Mouse (Mus musculus) forebrain, embryonic 14.5 days (tissue): ENCODE results near the gene Hdhd5. TPM values are rescaled to one million over a fixed set of nuclear protein-coding genes. Genes with fewer than 3 reads are reported as not detected.
A peak's percentile ranks its signal among the peaks of the same experiment; 100 is the strongest.

Source experiments
- ATAC-seq: fragments of 200-750 bp; cut with Nextera tagmentation; 2 replicates; pipeline ENCODE4 v1.8.0; 2017; ENCODE audit warnings: mild to moderate bottlenecking, moderate library complexity
- DNase-seq: peaks from one replicate; pipeline ENCODE4 v3.0.0-alpha.2; 2015; ENCODE audit warnings: low spot score
- H3K27ac ChIP-seq: fragments of 300-500 bp; sonication (generic); 2 replicates; pipeline ENCODE4 v1.5.1; 2014; ENCODE audit warnings: low read depth, mild to moderate bottlenecking, control low read depth, low read length, moderate library complexity
- H3K27me3 ChIP-seq: fragments of 300-500 bp; sonication (generic); replicated peaks from 2 replicates; pipeline ENCODE4 v1.6.1; 2014; ENCODE audit warnings: low read length, control low read depth, mixed read lengths; ENCODE audit not compliant: control insufficient read depth, insufficient read depth
- H3K36me3 ChIP-seq: fragments of 300-500 bp; sonication (generic); 2 replicates; pipeline ENCODE4 v1.6.1; 2014; ENCODE audit warnings: low read length, control low read depth; ENCODE audit not compliant: control insufficient read depth, insufficient read depth
- H3K4me1 ChIP-seq: fragments of 300-500 bp; sonication (generic); 2 replicates; pipeline ENCODE4 v1.6.1; 2014; ENCODE audit warnings: antibody characterized with exemption, low read length, control low read depth; ENCODE audit not compliant: control insufficient read depth, insufficient read depth
- H3K4me2 ChIP-seq: fragments of 300-500 bp; sonication (generic); 2 replicates; pipeline ENCODE4 v1.6.1; 2014; ENCODE audit warnings: mild to moderate bottlenecking, control low read depth, low read length
- H3K4me3 ChIP-seq: fragments of 300-500 bp; sonication (generic); 2 replicates; pipeline ENCODE4 v1.5.1; 2014; ENCODE audit warnings: low read depth, low read length, control low read depth
- H3K9ac ChIP-seq: fragments of 300-500 bp; sonication (generic); 2 replicates; pipeline ENCODE4 v1.6.1; 2014; ENCODE audit warnings: mild to moderate bottlenecking, low read length, control low read depth, moderate library complexity
- H3K9me3 ChIP-seq: fragments of 300-500 bp; sonication (generic); replicated peaks from 2 replicates; pipeline ENCODE4 v1.6.1; 2016; ENCODE audit warnings: low read length, control low read depth, mixed read lengths; ENCODE audit not compliant: control insufficient read depth
- WGBS: fragments of 180-500 bp; shearing (Covaris S2); extraction: QIAGEN DNeasy Blood & Tissue Kit; methylation state at CpG from one replicate; pipeline ENCODE4 v1.1.7; 2014; 5-methylcytosine and 5-hydroxymethylcytosine counted together
- polyA plus RNA-seq: library from polyadenylated mRNA; unstranded; fragments of >200 nt; fragmentation: Nextera tagmentation; extraction: Ambion mirVana; gene quantifications from 2 replicates; pipeline ENCODE4 v1.2.1, GENCODE M21; 2014

Hdhd5 gene
- polyA plus RNA-seq, 1 experiment from 2014 or later, result 10.4 TPM

DNA sequence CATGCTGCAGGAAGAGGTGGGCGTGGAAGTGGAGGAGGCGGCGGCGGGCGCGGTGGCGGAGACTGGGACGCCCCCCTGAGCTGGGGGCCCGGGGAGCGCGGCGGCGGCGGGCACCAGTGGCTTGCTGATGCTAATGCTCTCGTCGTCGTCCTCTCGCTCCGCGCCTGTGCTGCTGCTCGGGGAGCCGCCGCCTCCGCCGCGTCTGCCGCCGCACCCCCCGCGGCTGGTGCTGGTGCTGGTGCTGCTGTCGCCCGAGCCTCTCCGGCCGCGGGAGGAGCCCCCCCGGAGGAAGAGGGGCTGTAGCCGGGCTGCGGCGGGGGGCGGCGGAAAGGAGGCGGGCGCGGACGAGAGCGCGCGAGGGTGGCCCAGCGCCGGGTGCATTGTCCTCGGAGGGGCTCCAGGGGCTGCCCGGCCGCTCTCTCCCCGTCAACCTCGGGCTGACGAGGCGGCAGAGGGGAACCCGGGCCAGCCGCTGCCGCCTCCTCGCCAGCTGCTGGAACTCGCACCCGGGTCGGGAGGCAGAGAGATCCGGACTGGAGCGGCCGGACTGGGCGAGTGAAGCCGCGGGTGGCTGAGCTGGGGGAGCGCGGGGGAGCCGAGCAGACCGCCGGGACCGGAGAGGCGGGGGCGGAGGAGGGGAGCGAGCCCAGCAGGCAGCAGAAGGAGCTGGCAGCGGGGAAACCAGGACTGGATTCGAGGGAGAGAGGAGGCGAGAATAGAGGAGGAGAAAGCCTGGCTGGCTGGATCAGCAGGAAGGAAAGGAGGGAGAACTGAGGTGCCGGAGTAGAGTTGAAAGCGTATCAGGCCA, 37.5 kb downstream of the Hdhd5 start, which contains the start of gene Tmem121b:
Gene Tmem121b (minus strand): TSS at position 434 of the 808 bp plus-strand sequence.
- under 1% methylated on average over 58 of the region's 84 CpGs for WGBS
- peaks cover 5% of the 10 kb centered on the region; the same call in 1 of the 2 replicates for H3K27me3 ChIP-seq
- ATAC-seq (peak; percentile 92), DNase-seq (peak; percentile 93)
- H3K27ac ChIP-seq, result peak within 1 kb of the TSS; percentile 93
- peaks cover 26% of the 10 kb centered on the region for H3K4me1 ChIP-seq
- H3K4me3 ChIP-seq, result peak within 1 kb of the TSS; percentile 72
- H3K36me3 ChIP-seq, result no peaks in the 10 kb centered on the region
- H3K9me3 ChIP-seq, result no peaks in the 10 kb centered on the region
- H3K4me2 ChIP-seq, result peak within 1 kb of the TSS; percentile 71
- H3K9ac ChIP-seq, result peak within 1 kb of the TSS; percentile 84

DNA sequence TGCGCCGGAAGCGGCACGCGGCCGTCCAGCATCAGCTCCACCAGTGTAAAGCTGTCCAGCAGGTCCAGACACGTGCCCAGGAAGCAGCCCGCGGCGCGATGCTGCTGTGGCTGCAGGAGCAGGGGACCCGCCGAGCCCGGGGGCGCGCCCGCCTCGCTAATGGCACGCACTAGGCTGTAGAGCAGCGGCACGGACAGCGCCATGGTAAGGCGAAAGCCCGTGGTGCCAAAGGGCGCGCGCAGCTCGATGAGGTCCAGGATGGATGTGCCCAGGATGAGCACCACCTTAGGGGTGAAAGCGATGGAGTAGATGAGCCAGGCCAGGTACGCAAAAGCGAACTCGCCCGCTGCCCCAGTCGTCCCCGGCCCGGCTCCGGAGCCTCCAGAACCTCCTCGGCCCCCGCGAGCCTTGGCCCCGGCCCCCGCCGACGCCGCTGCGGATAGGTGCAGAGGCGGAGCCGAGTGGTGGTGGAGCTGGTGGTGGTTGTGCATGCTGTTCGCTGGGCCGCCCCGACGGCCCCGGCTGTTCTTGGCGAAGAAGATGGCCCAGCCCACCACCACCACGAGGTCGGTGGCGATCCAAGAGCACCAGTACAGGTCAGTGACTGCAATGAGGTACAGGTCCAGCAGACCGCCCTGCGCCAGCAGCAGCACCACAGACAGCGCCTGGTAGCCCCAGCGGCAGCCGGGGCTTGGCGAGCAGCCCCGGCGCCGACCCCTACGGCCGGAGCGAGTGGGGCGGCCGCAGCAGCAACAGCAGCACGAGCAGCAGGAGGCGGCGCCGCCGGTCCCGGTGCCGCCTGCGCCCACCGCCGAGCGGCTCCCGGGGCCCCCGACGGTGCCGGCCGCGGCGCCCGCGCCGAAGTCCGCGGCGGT, 38.4 kb downstream of the Hdhd5 start:
- Histone ChIP-seq H3K9ac (peak overlapping the region; percentile 84), H3K4me2 (peak overlapping the region; percentile 71), H3K4me3 (peak overlapping the region; percentile 72), H3K4me1 (peaks cover 26% of the 10 kb centered on the region), H3K9me3 (no peaks in the 10 kb centered on the region), H3K36me3 (no peaks in the 10 kb centered on the region), H3K27me3 (peaks cover 5% of the 10 kb centered on the region; the same call in 1 of the 2 replicates), H3K27ac (peak overlapping the region; percentile 93)
- WGBS, result under 1% methylated on average over 89 of the region's 95 CpGs
- DNase-seq (no peak), ATAC-seq (peak; percentile 5; the same call in 1 of the 2 replicates)

DNA sequence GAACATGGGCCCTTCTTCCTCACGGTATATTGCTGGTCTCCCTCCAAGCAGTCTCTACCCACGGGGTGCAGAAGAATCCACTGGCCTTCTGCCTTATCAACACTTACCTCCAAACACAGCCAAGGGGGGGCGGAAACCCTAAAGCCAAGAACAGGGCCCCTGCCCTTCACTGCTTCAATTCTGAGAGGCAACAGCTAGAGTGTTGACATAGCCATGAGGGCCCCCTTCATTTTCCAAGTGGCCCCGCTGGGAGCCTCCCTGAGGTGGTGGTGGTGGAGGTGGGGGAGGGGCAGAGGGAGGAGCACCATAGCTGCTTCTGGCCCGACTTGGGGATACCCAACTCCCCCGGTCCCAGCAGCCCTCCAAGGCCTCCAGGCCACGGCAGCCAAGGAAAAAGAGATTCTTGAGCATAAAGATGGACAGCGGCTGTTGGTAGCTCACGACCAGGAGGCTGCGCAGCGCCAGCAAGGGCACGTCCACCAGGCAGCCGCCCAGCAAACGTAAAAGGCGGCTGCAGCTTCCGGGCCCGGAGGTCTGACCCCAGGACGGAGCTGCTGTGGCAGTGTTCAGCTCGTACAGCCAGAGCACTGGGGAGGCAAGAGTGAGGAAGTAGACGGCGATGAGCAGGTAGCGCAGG, 39.1 kb downstream of the Hdhd5 start:
- Histone ChIP-seq H3K4me1 (peaks cover 26% of the 10 kb centered on the region), H3K36me3 (no peaks in the 10 kb centered on the region), H3K27ac (no peak overlapping the region), H3K9ac (peak overlapping the region; percentile 84), H3K4me3 (peak overlapping the region; percentile 72), H3K27me3 (peaks cover 5% of the 10 kb centered on the region; the same call in 1 of the 2 replicates), H3K9me3 (no peaks in the 10 kb centered on the region), H3K4me2 (peak overlapping the region; percentile 71)
- ATAC-seq (no peak), DNase-seq (no peak)
- WGBS, result 11% methylated on average over 22 of the region's 22 CpGs

DNA sequence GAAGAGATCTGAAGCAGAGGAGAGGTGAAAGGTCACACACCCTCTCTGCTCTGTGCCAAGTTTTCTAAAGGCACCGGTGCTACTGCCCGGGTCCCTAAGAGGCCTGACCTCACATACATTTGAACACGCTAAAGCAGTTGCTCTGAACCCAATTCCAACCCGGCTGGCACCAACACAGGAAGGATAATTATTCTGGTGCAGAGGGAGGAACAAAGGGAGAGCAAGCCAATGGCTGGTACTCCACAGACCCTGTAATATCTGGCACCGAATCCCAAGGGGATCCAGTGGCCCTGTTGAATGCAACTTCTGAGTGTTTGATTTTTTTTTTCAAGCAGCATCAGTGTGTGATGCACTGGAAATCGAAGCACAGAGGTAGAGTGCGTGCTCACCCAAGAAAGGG, 40.1 kb downstream of the Hdhd5 start:
- no peaks in the 10 kb centered on the region for H3K9me3 ChIP-seq
- H3K9ac ChIP-seq, result peak overlapping the region; percentile 38; the same call in 1 of the 2 replicates
- no peak overlapping the region for H3K4me3 ChIP-seq
- no peaks in the 10 kb centered on the region for H3K36me3 ChIP-seq
- WGBS, result 41% methylated on average over 7 of the region's 7 CpGs
- ATAC-seq (no peak), DNase-seq (no peak)
- no peak overlapping the region for H3K27ac ChIP-seq
- peaks cover 5% of the 10 kb centered on the region; the same call in 1 of the 2 replicates for H3K27me3 ChIP-seq
- peaks cover 26% of the 10 kb centered on the region for H3K4me1 ChIP-seq
- H3K4me2 ChIP-seq, result peak overlapping the region; percentile 71

DNA sequence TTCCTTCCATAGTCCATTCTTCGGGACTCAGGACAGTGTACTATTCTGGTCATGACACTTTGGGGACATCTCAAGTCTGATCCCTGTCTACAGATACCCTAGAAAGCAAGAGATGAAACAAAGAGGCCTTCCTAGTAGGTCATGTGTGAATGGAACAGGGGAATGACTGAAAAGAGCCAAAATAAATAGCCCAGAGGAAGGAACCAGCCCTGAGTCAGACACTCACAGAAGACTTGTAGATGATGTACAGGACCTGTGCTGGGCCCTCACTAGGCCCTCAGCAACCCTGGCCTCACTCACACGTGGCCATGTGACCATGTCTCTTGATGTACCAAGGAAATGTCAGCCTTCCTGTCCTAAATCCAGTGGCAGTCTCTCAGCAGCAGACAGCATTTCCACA, 41.7 kb downstream of the Hdhd5 start:
- Histone ChIP-seq H3K36me3 (no peaks in the 10 kb centered on the region), H3K9me3 (no peaks in the 10 kb centered on the region), H3K4me2 (no peak overlapping the region), H3K9ac (no peak overlapping the region), H3K4me3 (no peak overlapping the region), H3K4me1 (peaks cover 25% of the 10 kb centered on the region), H3K27me3 (peaks cover 5% of the 10 kb centered on the region; the same call in 1 of the 2 replicates), H3K27ac (no peak overlapping the region)
- no peak for ATAC-seq
- WGBS, result 72% methylated on average over 2 of the region's 2 CpGs
- no peak for DNase-seq

DNA sequence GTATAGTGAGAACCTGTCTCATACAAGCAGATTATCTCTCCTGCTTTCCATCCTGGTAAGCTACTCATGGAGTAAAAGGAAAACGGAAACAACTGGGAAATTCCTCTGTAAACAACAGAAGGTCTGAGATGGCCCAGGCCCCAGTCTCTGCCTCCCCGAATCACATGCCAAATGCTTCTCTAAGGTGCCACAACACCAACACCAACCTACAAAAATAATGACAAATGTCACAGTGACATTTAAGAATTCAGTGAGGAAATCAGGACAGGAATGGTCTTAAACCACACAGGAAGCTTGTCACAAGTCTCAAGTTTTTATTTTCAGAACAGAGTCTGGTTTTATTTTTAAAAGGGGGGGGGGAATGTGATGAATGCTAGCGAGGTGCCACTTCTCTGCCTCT, 42.5 kb downstream of the Hdhd5 start:
- no peak overlapping the region for H3K4me2 ChIP-seq
- DNase-seq (no peak), ATAC-seq (no peak)
- H3K9me3 ChIP-seq, result no peaks in the 10 kb centered on the region
- no peak overlapping the region for H3K27ac ChIP-seq
- 76% methylated on average over 3 of the region's 3 CpGs for WGBS
- no peaks in the 10 kb centered on the region for H3K36me3 ChIP-seq
- peaks cover 5% of the 10 kb centered on the region; the same call in 1 of the 2 replicates for H3K27me3 ChIP-seq
- H3K9ac ChIP-seq, result no peak overlapping the region
- H3K4me3 ChIP-seq, result no peak overlapping the region
- H3K4me1 ChIP-seq, result peaks cover 23% of the 10 kb centered on the region

DNA sequence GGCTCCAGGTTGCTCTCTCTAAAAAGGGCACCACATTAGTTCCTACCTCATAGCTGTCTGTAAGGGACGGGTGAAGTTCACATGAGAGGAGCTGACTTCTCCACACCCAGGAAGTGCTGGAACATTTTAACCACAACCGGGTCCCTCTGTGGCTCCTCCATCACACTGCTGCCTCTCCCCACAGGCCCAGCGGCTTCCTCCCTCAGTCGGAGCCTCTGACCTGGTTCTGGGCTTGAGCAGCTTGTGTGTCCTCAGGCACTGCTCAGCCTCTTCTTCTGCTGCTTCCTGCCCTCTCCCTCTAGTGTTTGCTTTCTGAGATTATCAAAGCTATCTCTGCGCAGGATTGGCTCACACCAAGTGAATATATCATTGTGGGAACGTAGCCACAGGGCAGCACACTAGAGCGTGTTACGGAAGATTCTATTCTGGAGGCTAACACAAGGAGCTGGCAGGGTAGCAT, 45.0 kb downstream of the Hdhd5 start:
- WGBS, result 75% methylated on average over 8 of the region's 8 CpGs
- H3K9me3 ChIP-seq, result no peaks in the 10 kb centered on the region
- no peak for ATAC-seq

DNA sequence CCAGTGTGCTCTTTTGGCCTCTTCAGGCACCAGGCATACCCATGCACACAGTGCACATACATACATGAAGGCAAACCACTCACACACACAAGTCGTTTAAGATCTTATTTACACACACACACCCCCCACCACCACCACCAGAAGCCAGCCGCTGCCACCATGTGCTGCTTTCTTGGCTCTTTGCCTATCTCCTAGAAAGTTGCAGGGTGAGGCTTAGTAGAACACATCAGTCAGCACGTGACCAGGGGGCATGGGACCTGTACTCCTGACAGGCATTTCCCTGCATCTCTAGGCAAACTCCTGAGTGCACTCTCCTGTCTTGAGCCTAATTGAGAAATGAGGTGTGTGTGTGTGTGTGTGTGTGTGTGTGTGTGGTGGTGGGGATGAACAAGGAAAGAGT, 46.1 kb downstream of the Hdhd5 start:
- peaks cover 3% of the 10 kb centered on the region; the same call in 1 of the 2 replicates for H3K4me1 ChIP-seq
- no peak for ATAC-seq
- no peak for DNase-seq

More for the DNA sequence above, 45.0 kb downstream of the Hdhd5 start:
- no peak overlapping the region for H3K4me2 ChIP-seq
- H3K4me3 ChIP-seq, result no peak overlapping the region
- H3K27me3 ChIP-seq, result no peaks in the 10 kb centered on the region
- no peak overlapping the region for H3K9ac ChIP-seq
- H3K36me3 ChIP-seq, result 0 out of 2 replicates have a peak, but pooled peaks cover 3% of the 10 kb centered on the region
- DNase-seq, result no peak
- H3K4me1 ChIP-seq, result peaks cover 10% of the 10 kb centered on the region
- no peak overlapping the region for H3K27ac ChIP-seq

More for the DNA sequence above, 46.1 kb downstream of the Hdhd5 start:
- H3K4me2 ChIP-seq, result no peak overlapping the region
- H3K27ac ChIP-seq, result no peak overlapping the region
- H3K9ac ChIP-seq, result no peak overlapping the region
- 63% methylated on average over 3 of the region's 3 CpGs for WGBS
- no peak overlapping the region for H3K4me3 ChIP-seq
- H3K36me3 ChIP-seq, result 0 out of 2 replicates have a peak, but pooled peaks cover 3% of the 10 kb centered on the region
- no peaks in the 10 kb centered on the region for H3K9me3 ChIP-seq
- no peaks in the 10 kb centered on the region for H3K27me3 ChIP-seq
